Mouse (Mus musculus) bone marrow, adult 2 months (tissue): ENCODE results near the gene Spp2.

Experiments
- CTCF ChIP-seq: fragments of 200-500 bp; IDR thresholded peaks from 2 replicates; pipeline ENCODE4 v1.5.1; 2011; ENCODE audit warnings: low read length, control low read depth; ENCODE audit not compliant: control insufficient read depth, insufficient read depth
- POLR2A ChIP-seq: fragments of 200-500 bp; IDR thresholded peaks from 2 replicates; pipeline ENCODE4 v1.6.1; 2011; ENCODE audit warnings: low read depth, mild to moderate bottlenecking, control low read depth, low read length, borderline replicate concordance; ENCODE audit not compliant: control insufficient read depth

GRCm38 (mm10) chr1:88427987-88428741 is 21.4 kb downstream of the Spp2 start:
- TF ChIP-seq POLR2A (no peak), CTCF (no peak)
